Mouse (Mus musculus) liver, postnatal 0 days (tissue): ENCODE data around the gene Cemip.

ENCODE experiments used
- CTCF ChIP-seq: sonication (generic); IDR thresholded peaks from 2 replicates; pipeline ENCODE4 v1.5.1; 2016; ENCODE audit warnings: antibody characterized with exemption, low read depth
- EP300 ChIP-seq: IDR thresholded peaks from 2 replicates; pipeline ENCODE4 v1.6.1; 2016; ENCODE audit warnings: antibody characterized with exemption, low read depth, mild to moderate bottlenecking

- TF ChIP-seq EP300, result no peak
- no peak for TF ChIP-seq CTCF
Measured at GRCm38 (mm10) chr7:83889383-83889782, 196.9 kb downstream of the Cemip start.
